ENCODE assay signal across 9 mouse cellular contexts in genomic region chr7:24326273-24327135, GRCm38 (mm10). TPM values are rescaled to one million over a fixed set of nuclear protein-coding genes. Genes with fewer than 3 reads are reported as not detected.
DNase-seq lines count a peak whose midpoint lies in the region; ATAC-seq and TF ChIP-seq lines count a peak whose summit lies in the region.
"Had no signal": no experiment of that assay in that cellular context is flagged by ENCODE, and none has a peak within 500 bp of the region (broad histone marks: within the 10 kb centered on the region; RNA-seq: fewer than 3 reads in every experiment).

No protein-coding gene starts in this region.

- no peaks in the 10 kb centered on the region for H3K36me3 ChIP-seq in neural tube, embryonic 11.5 days (ENCODE audit: control insufficient read depth, insufficient read depth, low read length)
- no peaks in the 10 kb centered on the region for H3K36me3 ChIP-seq in hindbrain, embryonic 11.5 days (ENCODE audit: control insufficient read depth, insufficient read depth, low read length)
- no peaks in the 10 kb centered on the region for H3K36me3 ChIP-seq in lung, embryonic 14.5 days (ENCODE audit: insufficient read depth)
- H3K36me3 ChIP-seq in stomach, embryonic 15.5 days: no peaks in the 10 kb centered on the region

- H3K27ac ChIP-seq in neural tube, embryonic 11.5 days (ENCODE audit: low read depth, low read length): no peak overlapping the region
- no peak overlapping the region for H3K27ac ChIP-seq in hindbrain, embryonic 11.5 days (ENCODE audit: low read depth, low read length)
- H3K27ac ChIP-seq in lung, embryonic 14.5 days (ENCODE audit: low read depth): no peak overlapping the region
- no peak overlapping the region for H3K27ac ChIP-seq in stomach, embryonic 15.5 days

- H3K4me2 ChIP-seq in neural tube, embryonic 11.5 days (ENCODE audit: low read depth): peak overlapping the region; percentile 24
- peak overlapping the region; percentile 39 for H3K4me2 ChIP-seq in hindbrain, embryonic 11.5 days (replicated peaks; ENCODE audit: low read depth, low read length)
- H3K4me2 ChIP-seq in lung, embryonic 14.5 days: peak overlapping the region; percentile 56
- H3K4me2 ChIP-seq in stomach, embryonic 15.5 days: peak overlapping the region; percentile 56

- H3K9ac ChIP-seq in neural tube, embryonic 11.5 days (ENCODE audit: low read length): peak overlapping the region; percentile 2; the same call in 1 of the 2 replicates
- peak overlapping the region; percentile 27; the same call in 1 of the 2 replicates for H3K9ac ChIP-seq in hindbrain, embryonic 11.5 days (ENCODE audit: low read depth, low read length)
- H3K9ac ChIP-seq in lung, embryonic 14.5 days: peak overlapping the region; percentile 29; the same call in 1 of the 2 replicates
- H3K9ac ChIP-seq in stomach, embryonic 15.5 days: no peak overlapping the region

- DNase-seq in neural tube, embryonic 11.5 days (ENCODE audit: low spot score): no peak
- no peak for DNase-seq in neural tube, embryonic 10.5 days (ENCODE audit: extremely low spot score, low spot score)
- DNase-seq in hindbrain, embryonic 11.5 days (ENCODE audit: low spot score): peak; percentile 33
- DNase-seq in lung, embryonic 14.5 days: no peak
- no peak for DNase-seq in urinary bladder, adult 18-20 months (ENCODE audit: low spot score in 2 of 2)
- DNase-seq in adrenal gland, adult 18-20 months (ENCODE audit: low spot score in 2 of 2): no peak
- DNase-seq in gastrocnemius, adult 18-20 months (ENCODE audit: low spot score): no peak
- DNase-seq: gastrocnemius, postnatal 25 days had no signal

- no peaks in the 10 kb centered on the region for H3K4me1 ChIP-seq in neural tube, embryonic 11.5 days (ENCODE audit: control insufficient read depth, insufficient read depth, low read length)
- no peaks in the 10 kb centered on the region for H3K4me1 ChIP-seq in hindbrain, embryonic 11.5 days (replicated peaks; ENCODE audit: control insufficient read depth, insufficient read depth, low read length)
- H3K4me1 ChIP-seq in lung, embryonic 14.5 days (ENCODE audit: insufficient read depth): no peaks in the 10 kb centered on the region
- H3K4me1 ChIP-seq in stomach, embryonic 15.5 days: 0 out of 2 replicates have a peak, but pooled peaks cover 6% of the 10 kb centered on the region

- no peaks in the 10 kb centered on the region for H3K9me3 ChIP-seq in neural tube, embryonic 11.5 days (ENCODE audit: control insufficient read depth, low read length)
- H3K9me3 ChIP-seq in hindbrain, embryonic 11.5 days (ENCODE audit: control insufficient read depth, low read length): no peaks in the 10 kb centered on the region
- peaks cover 6% of the 10 kb centered on the region; the same call in 1 of the 2 replicates for H3K9me3 ChIP-seq in lung, embryonic 14.5 days (ENCODE audit: low read depth, low read length)
- H3K9me3 ChIP-seq in stomach, embryonic 15.5 days: no peaks in the 10 kb centered on the region

- H3K27me3 ChIP-seq in neural tube, embryonic 11.5 days (ENCODE audit: control insufficient read depth, insufficient read depth, low read length): no peaks in the 10 kb centered on the region
- H3K27me3 ChIP-seq in hindbrain, embryonic 11.5 days (ENCODE audit: control insufficient read depth, insufficient read depth, low read length): no peaks in the 10 kb centered on the region
- H3K27me3 ChIP-seq in lung, embryonic 14.5 days (ENCODE audit: insufficient read depth, low read length): no peaks in the 10 kb centered on the region
- no peaks in the 10 kb centered on the region for H3K27me3 ChIP-seq in stomach, embryonic 15.5 days (replicated peaks)

- H3K4me3 ChIP-seq in neural tube, embryonic 11.5 days (ENCODE audit: low read depth, low read length): peak overlapping the region; percentile 10; the same call in 1 of the 2 replicates
- H3K4me3 ChIP-seq in hindbrain, embryonic 11.5 days (ENCODE audit: low read depth, low read length): peak overlapping the region; percentile 14
- peak overlapping the region; percentile 24 for H3K4me3 ChIP-seq in lung, embryonic 14.5 days (ENCODE audit: low read depth, low read length)
- H3K4me3 ChIP-seq in stomach, embryonic 15.5 days (replicated peaks): peak overlapping the region; percentile 27; the same call in 1 of the 2 replicates

- peak; percentile 60; the same call in 1 of the 2 replicates for ATAC-seq in neural tube, embryonic 11.5 days (ENCODE audit: insufficient read depth, low FRiP score, low TSS enrichment)
- peak; percentile 72 for ATAC-seq in hindbrain, embryonic 11.5 days (ENCODE audit: low FRiP score)
- ATAC-seq in lung, embryonic 14.5 days (ENCODE audit: insufficient read depth): no peak
- no peak for ATAC-seq in stomach, embryonic 15.5 days (ENCODE audit: insufficient read depth, low FRiP score, low read depth)

- 43% methylated on average over 20 of the region's 20 CpGs for WGBS in neural tube, embryonic 11.5 days
- WGBS in hindbrain, embryonic 11.5 days: 44% methylated on average over 20 of the region's 20 CpGs
- WGBS in lung, embryonic 14.5 days: 50% methylated on average over 20 of the region's 20 CpGs
- 54% methylated on average over 20 of the region's 20 CpGs for WGBS in stomach, embryonic 15.5 days

- no peak for TF ChIP-seq CTCF in lung, embryonic 14.5 days (IDR thresholded peaks at IDR 0.05; ENCODE audit: low read depth)

RNA-seq across cellular contexts. Expression of gene Tescl, which starts 7.2 kb away (rescaled TPM):
- not detected in 2 replicates for polyA plus RNA-seq in neural tube, embryonic 11.5 days (2014; fragmentation: Nextera tagmentation; extraction: Ambion mirVana)
- not detected in 2 replicates for polyA plus RNA-seq in hindbrain, embryonic 11.5 days (2014; fragmentation: Nextera tagmentation; extraction: Ambion mirVana)
- not detected in 2 replicates for polyA plus RNA-seq in lung, embryonic 14.5 days (2014; fragmentation: Nextera tagmentation; extraction: Ambion mirVana)
- polyA plus RNA-seq in stomach, embryonic 15.5 days (2015; fragmentation: Nextera tagmentation; extraction: Ambion mirVana): 0.15 TPM in 1 of 2 replicates, not detected in the other
- 1 to 10 TPM in 1 of 2 experiments, under 1 TPM in 1; 0.73 to 1.3 TPM for total RNA-seq in adrenal gland, adult 18-20 months (2021)
- total RNA-seq in gastrocnemius, adult 18-20 months (2021): not detected
- total RNA-seq: gastrocnemius, postnatal 25 days had no signal

RNA-seq across cellular contexts. Expression of gene Zfp94, which starts 10.0 kb away (rescaled TPM):
- polyA plus RNA-seq in neural tube, embryonic 11.5 days (2014; fragmentation: Nextera tagmentation; extraction: Ambion mirVana): 12.2 and 16.5 TPM in 2 replicates
- 12.8 and 15.4 TPM in 2 replicates for polyA plus RNA-seq in hindbrain, embryonic 11.5 days (2014; fragmentation: Nextera tagmentation; extraction: Ambion mirVana)
- 8.6 and 9.8 TPM in 2 replicates for polyA plus RNA-seq in lung, embryonic 14.5 days (2014; fragmentation: Nextera tagmentation; extraction: Ambion mirVana)
- 9.3 and 11.1 TPM in 2 replicates for polyA plus RNA-seq in stomach, embryonic 15.5 days (2015; fragmentation: Nextera tagmentation; extraction: Ambion mirVana)
- total RNA-seq in adrenal gland, adult 18-20 months (2021): 1 to 10 TPM; 4.2 to 4.4 TPM
- 1 to 10 TPM; 1.7 to 2.1 TPM for total RNA-seq in gastrocnemius, adult 18-20 months (2021)

RNA-seq across cellular contexts. Expression of gene Lypd5, which starts 22.5 kb away (rescaled TPM):
- polyA plus RNA-seq in neural tube, embryonic 11.5 days (2014; fragmentation: Nextera tagmentation; extraction: Ambion mirVana): not detected in 2 replicates
- polyA plus RNA-seq in hindbrain, embryonic 11.5 days (2014; fragmentation: Nextera tagmentation; extraction: Ambion mirVana): not detected in 2 replicates
- polyA plus RNA-seq in lung, embryonic 14.5 days (2014; fragmentation: Nextera tagmentation; extraction: Ambion mirVana): not detected in 2 replicates
- 0.26 and 3.0 TPM in 2 replicates for polyA plus RNA-seq in stomach, embryonic 15.5 days (2015; fragmentation: Nextera tagmentation; extraction: Ambion mirVana)
- total RNA-seq in adrenal gland, adult 18-20 months (2021): not detected
- not detected for total RNA-seq in gastrocnemius, adult 18-20 months (2021)
- total RNA-seq: gastrocnemius, postnatal 25 days had no signal

RNA-seq across cellular contexts. Expression of gene Zfp61, which starts 25.5 kb away (rescaled TPM):
- polyA plus RNA-seq in neural tube, embryonic 11.5 days (2014; fragmentation: Nextera tagmentation; extraction: Ambion mirVana): 34.4 and 40.9 TPM in 2 replicates
- polyA plus RNA-seq in hindbrain, embryonic 11.5 days (2014; fragmentation: Nextera tagmentation; extraction: Ambion mirVana): 32.1 and 40.0 TPM in 2 replicates
- polyA plus RNA-seq in lung, embryonic 14.5 days (2014; fragmentation: Nextera tagmentation; extraction: Ambion mirVana): 32.1 and 32.4 TPM in 2 replicates
- 29.6 and 31.3 TPM in 2 replicates for polyA plus RNA-seq in stomach, embryonic 15.5 days (2015; fragmentation: Nextera tagmentation; extraction: Ambion mirVana)
- 1 to 10 TPM; 6.9 to 7.0 TPM for total RNA-seq in adrenal gland, adult 18-20 months (2021)
- 1 to 10 TPM; 2.2 to 2.6 TPM for total RNA-seq in gastrocnemius, adult 18-20 months (2021)

RNA-seq across cellular contexts. Expression of gene Kcnn4, which starts 43.6 kb away (rescaled TPM):
- 2.4 and 3.8 TPM in 2 replicates for polyA plus RNA-seq in neural tube, embryonic 11.5 days (2014; fragmentation: Nextera tagmentation; extraction: Ambion mirVana)
- polyA plus RNA-seq in hindbrain, embryonic 11.5 days (2014; fragmentation: Nextera tagmentation; extraction: Ambion mirVana): 2.4 and 3.5 TPM in 2 replicates
- 1.6 and 1.7 TPM in 2 replicates for polyA plus RNA-seq in lung, embryonic 14.5 days (2014; fragmentation: Nextera tagmentation; extraction: Ambion mirVana)
- polyA plus RNA-seq in stomach, embryonic 15.5 days (2015; fragmentation: Nextera tagmentation; extraction: Ambion mirVana): 7.1 and 14.4 TPM in 2 replicates
- 1 to 10 TPM in 1 of 2 experiments, under 1 TPM in 1; 0.60 to 1.5 TPM for total RNA-seq in adrenal gland, adult 18-20 months (2021)
- under 1 TPM; 0.46 to 0.50 TPM for total RNA-seq in gastrocnemius, adult 18-20 months (2021)

Comparison
In these comparisons a context has a peak if more than half of its experiments do, and no peak if none do; other contexts are left out.
1. ATAC-seq: peak in neural tube, embryonic 11.5 days (single experiment) and hindbrain, embryonic 11.5 days (single experiment); none in lung, embryonic 14.5 days (single experiment) and stomach, embryonic 15.5 days (single experiment).
2. Peak in every context shown above with its lines, with median percentiles within 50 percentile points of each other: H3K4me2 ChIP-seq and H3K4me3 ChIP-seq.